Mouse (Mus musculus) ES-CJ7 (cell line): Measurements from ENCODE around the gene Cd22.

Experiments
- DNase-seq: peaks from one replicate; pipeline ENCODE4 v3.0.0; 2011; ENCODE audit warnings: low read depth, low spot score

The Cd22 gene

DNA sequence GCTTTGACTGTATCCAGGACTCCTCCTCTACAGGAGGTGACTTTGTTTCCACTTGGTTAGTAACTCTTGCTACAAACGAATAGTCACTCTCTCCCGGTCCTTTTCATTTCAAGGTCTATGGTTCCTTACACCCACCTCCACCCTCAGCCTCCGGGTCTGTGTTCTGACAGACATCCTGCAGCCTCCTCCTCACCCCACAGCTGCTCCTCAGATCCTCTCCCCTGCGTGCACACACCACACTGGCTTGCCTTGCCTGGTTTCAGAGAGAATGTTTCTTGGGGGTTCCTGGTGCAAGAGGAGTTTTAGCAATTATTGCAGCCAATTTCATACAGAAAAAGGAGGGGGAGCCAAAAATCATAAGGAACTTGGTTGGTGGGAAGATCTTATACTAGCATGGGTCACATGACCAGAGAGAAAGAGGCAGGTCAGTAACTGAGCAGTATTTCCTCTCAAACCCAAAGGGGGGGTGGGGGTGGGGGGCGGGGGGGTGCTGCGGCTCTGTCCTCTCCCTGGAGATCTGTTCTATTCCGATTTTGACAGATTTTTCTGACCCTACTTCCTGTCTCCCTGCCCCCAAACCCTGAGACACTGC, 59.2 kb downstream of the Cd22 start:
- DNase-seq, result no peak

DNA sequence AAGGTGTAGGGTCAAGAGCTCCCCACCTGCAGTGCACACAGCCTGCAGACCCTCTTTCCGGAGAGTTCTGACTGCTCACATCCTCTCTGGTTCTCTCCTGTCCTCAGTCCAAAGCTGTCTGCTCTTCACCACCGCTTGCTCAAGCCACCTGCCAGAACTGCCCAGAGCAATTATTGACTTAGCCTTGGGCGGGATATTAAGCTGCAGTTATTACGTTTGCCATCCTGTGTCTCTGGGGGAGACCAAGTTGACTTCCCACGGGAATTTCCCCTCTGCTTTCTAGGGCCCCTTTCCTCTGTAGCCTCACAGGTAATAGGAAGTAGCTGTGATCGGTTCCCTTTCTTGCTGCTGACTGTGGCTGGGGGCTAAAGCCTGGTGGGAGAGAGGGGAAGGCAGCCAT, 60.0 kb downstream of the Cd22 start:
- no peak for DNase-seq
